Mouse (Mus musculus): ENCODE results near the gene Dusp23. TPM values are rescaled to one million over a fixed set of nuclear protein-coding genes. Genes with fewer than 3 reads are reported as not detected.
A peak's percentile ranks its signal among the peaks of the same experiment; 100 is the strongest.

Gene Dusp23
- 11.0 and 12.9 TPM in 2 replicates for polyA plus RNA-seq (2015; fragmentation: Nextera tagmentation; extraction: Ambion mirVana)

- H3K9ac ChIP-seq = peak within 1 kb of the TSS; percentile 63
- 0 out of 2 replicates have a peak, but pooled peaks cover 3% of the 10 kb centered on the region for H3K4me1 ChIP-seq
- H3K4me3 ChIP-seq = peak within 1 kb of the TSS; percentile 67
- ATAC-seq (ENCODE audit: insufficient number of reproducible peaks, low FRiP score, low TSS enrichment, low read depth) = peak; percentile 99
- 0 out of 2 replicates have a peak, but pooled peaks cover 4% of the 10 kb centered on the region for H3K27me3 ChIP-seq
- under 1% methylated on average over 53 of the region's 53 CpGs for WGBS
- H3K9me3 ChIP-seq = no peaks in the 10 kb centered on the region
- H3K36me3 ChIP-seq = no peaks in the 10 kb centered on the region
- H3K27ac ChIP-seq = peak within 1 kb of the TSS; percentile 92
- H3K4me2 ChIP-seq = peak within 1 kb of the TSS; percentile 81
Observed at GRCm38 (mm10) chr1:172632451-172633326, at the start of gene Dusp23. Gene Dusp23, minus strand, starts transcription at chr1:172632962.

- Histone ChIP-seq H3K4me2 (no peak overlapping the region), H3K9me3 (no peaks in the 10 kb centered on the region), H3K9ac (no peak overlapping the region), H3K27me3 (no peaks in the 10 kb centered on the region), H3K27ac (no peak overlapping the region), H3K4me3 (no peak overlapping the region), H3K4me1 (no peaks in the 10 kb centered on the region), H3K36me3 (no peaks in the 10 kb centered on the region)
- ATAC-seq (ENCODE audit: insufficient number of reproducible peaks, low FRiP score, low TSS enrichment, low read depth) = no peak
- WGBS = 71% methylated on average over 4 of the region's 4 CpGs
Observed at GRCm38 (mm10) chr1:172680742-172681141, 48.0 kb upstream of the Dusp23 start.

GRCm38 (mm10) chr1:172670716-172671115, 38.0 kb upstream of the Dusp23 start:
- Histone ChIP-seq H3K36me3 (no peaks in the 10 kb centered on the region), H3K4me2 (no peak overlapping the region), H3K9me3 (no peaks in the 10 kb centered on the region), H3K27ac (no peak overlapping the region), H3K4me1 (no peaks in the 10 kb centered on the region), H3K27me3 (no peaks in the 10 kb centered on the region), H3K4me3 (no peak overlapping the region), H3K9ac (no peak overlapping the region)
- 88% methylated on average over 1 of the region's 1 CpGs for WGBS
- no peak for ATAC-seq (ENCODE audit: insufficient number of reproducible peaks, low FRiP score, low TSS enrichment, low read depth)

GRCm38 (mm10) chr1:172667597-172667996, 34.8 kb upstream of the Dusp23 start:
- ATAC-seq (ENCODE audit: insufficient number of reproducible peaks, low FRiP score, low TSS enrichment, low read depth) = no peak
- Histone ChIP-seq H3K9me3 (no peaks in the 10 kb centered on the region), H3K36me3 (no peaks in the 10 kb centered on the region), H3K27ac (no peak overlapping the region), H3K9ac (no peak overlapping the region), H3K4me1 (no peaks in the 10 kb centered on the region), H3K27me3 (no peaks in the 10 kb centered on the region), H3K4me3 (no peak overlapping the region), H3K4me2 (no peak overlapping the region)
- whole genome bisulfite sequencing = 61% methylated on average over 6 of the region's 6 CpGs

- Histone ChIP-seq H3K4me2 (no peak overlapping the region), H3K27ac (no peak overlapping the region), H3K27me3 (no peaks in the 10 kb centered on the region), H3K36me3 (no peaks in the 10 kb centered on the region), H3K4me3 (no peak overlapping the region), H3K9ac (no peak overlapping the region), H3K9me3 (no peaks in the 10 kb centered on the region), H3K4me1 (no peaks in the 10 kb centered on the region)
- 53% methylated on average over 2 of the region's 2 CpGs for WGBS
- ATAC-seq (ENCODE audit: insufficient number of reproducible peaks, low FRiP score, low TSS enrichment, low read depth) = no peak
Observed at GRCm38 (mm10) chr1:172665457-172665856, 32.7 kb upstream of the Dusp23 start.

GRCm38 (mm10) chr1:172659688-172660087, 26.9 kb upstream of the Dusp23 start:
- no peaks in the 10 kb centered on the region for H3K9me3 ChIP-seq
- no peak overlapping the region for H3K4me2 ChIP-seq
- no peak overlapping the region for H3K4me3 ChIP-seq
- H3K4me1 ChIP-seq = no peaks in the 10 kb centered on the region
- no peak overlapping the region for H3K9ac ChIP-seq
- H3K36me3 ChIP-seq = no peaks in the 10 kb centered on the region
- no peak overlapping the region for H3K27ac ChIP-seq
- ATAC-seq (ENCODE audit: insufficient number of reproducible peaks, low FRiP score, low TSS enrichment, low read depth) = no peak
- H3K27me3 ChIP-seq = no peaks in the 10 kb centered on the region
- WGBS = 62% methylated on average over 8 of the region's 8 CpGs

GRCm38 (mm10) chr1:172657266-172657665, 24.5 kb upstream of the Dusp23 start:
- Histone ChIP-seq H3K27ac (no peak overlapping the region), H3K4me2 (no peak overlapping the region), H3K4me1 (no peaks in the 10 kb centered on the region), H3K36me3 (no peaks in the 10 kb centered on the region), H3K9me3 (no peaks in the 10 kb centered on the region), H3K4me3 (no peak overlapping the region), H3K9ac (no peak overlapping the region), H3K27me3 (no peaks in the 10 kb centered on the region)
- 63% methylated on average over 3 of the region's 3 CpGs for WGBS
- ATAC-seq (ENCODE audit: insufficient number of reproducible peaks, low FRiP score, low TSS enrichment, low read depth) = no peak

- H3K4me1 ChIP-seq = no peaks in the 10 kb centered on the region
- no peaks in the 10 kb centered on the region for H3K36me3 ChIP-seq
- no peak overlapping the region for H3K9ac ChIP-seq
- no peak overlapping the region for H3K27ac ChIP-seq
- no peak overlapping the region for H3K4me2 ChIP-seq
- no peaks in the 10 kb centered on the region for H3K27me3 ChIP-seq
- 54% methylated on average over 6 of the region's 6 CpGs for WGBS
- no peak overlapping the region for H3K4me3 ChIP-seq
- no peaks in the 10 kb centered on the region for H3K9me3 ChIP-seq
- peak; percentile 42; the same call in 1 of the 2 replicates for ATAC-seq (ENCODE audit: insufficient number of reproducible peaks, low FRiP score, low TSS enrichment, low read depth)
Observed at GRCm38 (mm10) chr1:172653900-172654299, 21.1 kb upstream of the Dusp23 start.

GRCm38 (mm10) chr1:172652040-172652662, 19.4 kb upstream of the Dusp23 start:
- Histone ChIP-seq H3K4me2 (no peak overlapping the region), H3K27me3 (no peaks in the 10 kb centered on the region), H3K4me3 (no peak overlapping the region), H3K9ac (no peak overlapping the region), H3K4me1 (no peaks in the 10 kb centered on the region), H3K27ac (no peak overlapping the region), H3K36me3 (no peaks in the 10 kb centered on the region), H3K9me3 (no peaks in the 10 kb centered on the region)
- ATAC-seq (ENCODE audit: insufficient number of reproducible peaks, low FRiP score, low TSS enrichment, low read depth) = no peak
- WGBS = 79% methylated on average over 18 of the region's 18 CpGs

- Histone ChIP-seq H3K9me3 (no peaks in the 10 kb centered on the region), H3K27me3 (no peaks in the 10 kb centered on the region), H3K27ac (no peak overlapping the region), H3K4me2 (no peak overlapping the region), H3K36me3 (no peaks in the 10 kb centered on the region), H3K4me3 (no peak overlapping the region), H3K4me1 (no peaks in the 10 kb centered on the region), H3K9ac (no peak overlapping the region)
- ATAC-seq (ENCODE audit: insufficient number of reproducible peaks, low FRiP score, low TSS enrichment, low read depth) = 0 out of 2 replicates have a peak, but pooled peaks have one; percentile 26
- 64% methylated on average over 10 of the region's 10 CpGs for WGBS
Observed at GRCm38 (mm10) chr1:172651288-172651987, 18.7 kb upstream of the Dusp23 start.

- no peak overlapping the region for H3K27ac ChIP-seq
- no peak overlapping the region for H3K4me3 ChIP-seq
- H3K4me2 ChIP-seq = no peak overlapping the region
- H3K4me1 ChIP-seq = no peaks in the 10 kb centered on the region
- H3K27me3 ChIP-seq = no peaks in the 10 kb centered on the region
- WGBS = 54% methylated on average over 8 of the region's 8 CpGs
- no peak overlapping the region for H3K9ac ChIP-seq
- H3K9me3 ChIP-seq = no peaks in the 10 kb centered on the region
- ATAC-seq (ENCODE audit: insufficient number of reproducible peaks, low FRiP score, low TSS enrichment, low read depth) = 0 out of 2 replicates have a peak, but pooled peaks have one; percentile 19
- H3K36me3 ChIP-seq = no peaks in the 10 kb centered on the region
Observed at GRCm38 (mm10) chr1:172650519-172651287, 17.9 kb upstream of the Dusp23 start.

Data from limb, embryonic 15.5 days (tissue).